Mouse (Mus musculus) ES-E14 (cell line): ENCODE results near the gene Plgrkt. TPM values are rescaled to one million over a fixed set of nuclear protein-coding genes. Genes with fewer than 3 reads are reported as not detected.

Source experiments
- DNase-seq: peaks from one replicate; pipeline ENCODE4 v3.0.0-alpha.2; 2013; ENCODE audit warnings: low read depth, low spot score
- H3K27ac ChIP-seq: 2 replicates; pipeline ENCODE4 v1.5.1; 2012; ENCODE audit warnings: low read depth, mild to moderate bottlenecking, low read length, moderate library complexity, mixed read lengths; ENCODE audit not compliant: poor library complexity, insufficient read depth, severe bottlenecking
- H3K36me3 ChIP-seq: 2 replicates; pipeline ENCODE4 v1.6.1; 2012; ENCODE audit warnings: mild to moderate bottlenecking, low read length, moderate library complexity, mixed read lengths; ENCODE audit not compliant: control insufficient read depth, poor library complexity, insufficient read depth, severe bottlenecking
- H3K4me1 ChIP-seq, 2 experiments: fragments of 150-350 bp in 1 of 2; sonication (generic) in 1 of 2; 2 replicates each; pipeline ENCODE4 v1.6.1; 2012; ENCODE audit warnings: low read length in 2 of 2, mild to moderate bottlenecking in 1 of 2, mixed read lengths in 1 of 2; ENCODE audit not compliant: control insufficient read depth in 2 of 2, insufficient read depth in 2 of 2, poor library complexity in 1 of 2
- H3K4me3 ChIP-seq, 2 experiments: fragments of 150-350 bp in 1 of 2; sonication (generic) in 1 of 2; 2 replicates each; pipeline ENCODE4 v1.5.1; 2012; ENCODE audit warnings: low read length in 2 of 2, low read depth in 1 of 2, mild to moderate bottlenecking in 1 of 2, mixed read lengths in 1 of 2; ENCODE audit not compliant: insufficient read depth in 1 of 2, poor library complexity in 1 of 2, severe bottlenecking in 1 of 2
- H3K9ac ChIP-seq: 2 replicates; pipeline ENCODE4 v1.6.1; 2012; ENCODE audit warnings: low read depth, mild to moderate bottlenecking, low read length, mixed read lengths; ENCODE audit not compliant: poor library complexity, insufficient read depth, severe bottlenecking
- H3K9me3 ChIP-seq: fragments of 150-350 bp; sonication (generic); 2 replicates; pipeline ENCODE4 v1.6.1; 2012; ENCODE audit warnings: low read depth, mild to moderate bottlenecking, low read length; ENCODE audit not compliant: control insufficient read depth, insufficient read depth
- CHD2 ChIP-seq: IDR thresholded peaks from 2 replicates; pipeline ENCODE4 v1.6.1; 2014; ENCODE audit warnings: mild to moderate bottlenecking, low read depth, low read length, inconsistent platforms
- HCFC1 ChIP-seq: IDR thresholded peaks from 2 replicates; pipeline ENCODE4 v1.6.1; 2012; ENCODE audit warnings: low read length, inconsistent platforms, borderline replicate concordance; ENCODE audit not compliant: insufficient read depth
- MAFK ChIP-seq: IDR thresholded peaks from 2 replicates; pipeline ENCODE4 v1.6.1; 2014; ENCODE audit warnings: mild to moderate bottlenecking, low read depth, low read length, inconsistent platforms; ENCODE audit not compliant: insufficient read depth
- ZC3H11A ChIP-seq: IDR thresholded peaks from 2 replicates; pipeline ENCODE4 v1.6.1; 2012; ENCODE audit warnings: low read depth, mild to moderate bottlenecking, inconsistent platforms, low read length, borderline replicate concordance
- ZNF384 ChIP-seq: IDR thresholded peaks from 2 replicates; pipeline ENCODE4 v1.6.1; 2012; ENCODE audit warnings: low read depth, low read length, inconsistent platforms
- in situ Hi-C, 2 experiments: fragments of 600-800 bp; cut with MboI; formaldehyde crosslinking; loops; one replicate each; pipeline ENCODE4 v1.15.1; 2025; ENCODE audit warnings: low sequenced_read_pairs in 2 of 2, inconsistent platforms in 1 of 2; ENCODE audit not compliant: unreplicated experiment in 2 of 2
- total RNA-seq: library from RNA; depleted of rRNA; stranded (reverse); fragments of 300-350 nt; gene quantifications from 2 replicates; pipeline ENCODE4 v1.2.3, GENCODE M21; 2012

Gene Plgrkt
- total RNA-seq, 1 experiment = 15.7 TPM

DNA sequence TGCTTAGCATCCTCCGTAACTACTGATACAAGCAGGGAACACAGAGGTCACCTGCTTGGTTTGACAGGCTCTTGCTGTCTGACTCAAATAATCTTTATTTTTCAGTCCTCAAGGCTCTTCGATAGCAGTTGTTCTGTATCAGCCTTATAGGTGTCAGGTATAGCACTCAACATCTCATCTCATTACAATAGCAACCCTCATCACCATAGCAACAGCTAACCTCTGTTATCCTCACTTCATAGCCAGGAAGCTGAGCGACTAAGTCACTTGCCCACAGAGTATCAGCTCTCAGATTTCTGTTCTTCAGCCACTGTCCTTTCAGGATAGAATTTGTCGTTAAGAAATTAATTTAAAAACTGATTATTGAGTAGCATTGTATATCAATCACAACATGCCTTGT is 18.6 kb upstream of the Plgrkt start:
- TF ChIP-seq ZNF384 = no peak
- no peak for TF ChIP-seq ZC3H11A
- no peak for TF ChIP-seq MAFK
- no peak for TF ChIP-seq HCFC1
- no peak for TF ChIP-seq CHD2
- Histone ChIP-seq H3K36me3 (no peaks in the 10 kb centered on the region), H3K9ac (no peak overlapping the region), H3K9me3 (no peaks in the 10 kb centered on the region), H3K27ac (no peak overlapping the region), H3K4me1 (no peaks in the 10 kb centered on the region; a peak in 1 of 4 replicates), H3K4me3 (no peak overlapping the region)
- in situ Hi-C loops = no loop called here
- DNase-seq = no peak

DNA sequence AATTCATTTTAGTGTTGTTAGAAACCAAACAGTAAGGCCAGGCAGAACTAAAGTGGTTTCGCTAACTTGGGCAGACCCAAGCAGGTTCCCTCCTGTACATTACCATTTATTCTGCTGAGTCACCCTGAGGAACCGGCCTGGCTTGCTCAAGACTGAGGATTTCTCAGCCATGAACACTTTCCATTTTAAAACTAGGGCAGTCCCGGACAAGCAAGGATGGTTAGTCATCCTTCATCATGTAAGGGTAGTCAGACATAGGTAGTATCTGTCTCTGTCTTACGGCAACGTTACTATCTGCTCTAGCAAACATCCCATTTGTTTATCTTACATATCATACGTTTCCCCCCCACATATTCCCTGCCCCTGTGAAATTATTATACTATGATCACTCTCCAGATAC is 17.8 kb upstream of the Plgrkt start:
- no peak overlapping the region for H3K9ac ChIP-seq
- in situ Hi-C loops = no loop called here
- TF ChIP-seq ZNF384 (no peak), MAFK (peak; percentile 77), ZC3H11A (no peak), CHD2 (no peak), HCFC1 (no peak)
- no peaks in the 10 kb centered on the region; a peak in 1 of 4 replicates for H3K4me1 ChIP-seq
- H3K9me3 ChIP-seq = no peaks in the 10 kb centered on the region
- no peak for DNase-seq
- no peak overlapping the region for H3K27ac ChIP-seq
- H3K4me3 ChIP-seq = no peak overlapping the region
- H3K36me3 ChIP-seq = no peaks in the 10 kb centered on the region

DNA sequence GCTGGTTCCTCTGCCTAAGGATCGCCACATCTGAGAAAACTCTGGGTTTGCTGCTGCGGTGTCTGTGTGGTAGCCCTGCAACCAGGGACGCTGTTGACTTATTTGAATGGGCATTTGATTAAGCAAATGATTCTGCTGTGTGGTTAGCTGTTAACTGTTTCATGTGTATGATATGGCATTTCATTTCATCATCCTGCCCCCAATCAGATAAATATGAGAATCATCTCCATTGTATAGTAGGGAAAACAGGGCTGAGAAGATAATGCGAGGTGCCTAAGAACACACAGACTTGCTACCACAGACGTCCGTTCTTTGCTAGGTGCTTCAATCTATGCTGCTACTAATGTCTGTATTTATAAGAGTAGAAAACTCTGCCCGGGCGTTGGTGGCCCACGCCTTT is 17.2 kb upstream of the Plgrkt start:
- in situ Hi-C loops = no loop called here
- no peaks in the 10 kb centered on the region; a peak in 1 of 4 replicates for H3K4me1 ChIP-seq
- no peak for DNase-seq
- no peak overlapping the region for H3K27ac ChIP-seq
- H3K9ac ChIP-seq = no peak overlapping the region
- H3K9me3 ChIP-seq = no peaks in the 10 kb centered on the region
- H3K4me3 ChIP-seq = no peak overlapping the region
- TF ChIP-seq HCFC1 (no peak), CHD2 (no peak), ZC3H11A (no peak), ZNF384 (no peak), MAFK (no peak)
- H3K36me3 ChIP-seq = no peaks in the 10 kb centered on the region

DNA sequence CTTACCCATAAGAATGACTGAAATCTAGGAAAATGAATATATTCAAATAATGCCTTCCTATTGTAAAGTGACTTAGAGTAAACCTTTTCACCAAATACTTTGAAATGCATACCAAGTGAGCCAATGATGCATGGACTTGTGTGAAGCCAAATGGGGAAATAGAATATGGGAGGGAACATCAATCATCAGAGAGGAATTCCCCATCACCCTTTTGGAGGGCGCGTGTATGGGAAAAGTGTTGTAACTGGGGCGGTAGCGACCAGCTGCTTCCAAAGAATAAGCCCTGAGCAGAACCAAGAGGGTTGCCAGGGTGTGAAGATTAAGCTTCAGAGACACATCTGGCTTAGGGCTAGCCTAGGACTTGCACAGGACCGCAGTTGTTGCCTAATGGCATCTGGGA is 16.2 kb upstream of the Plgrkt start:
- H3K4me1 ChIP-seq = no peaks in the 10 kb centered on the region; a peak in 1 of 4 replicates
- in situ Hi-C loops = no loop called here
- no peak overlapping the region for H3K27ac ChIP-seq
- TF ChIP-seq HCFC1 (no peak), ZC3H11A (no peak), ZNF384 (no peak), MAFK (no peak), CHD2 (no peak)
- no peaks in the 10 kb centered on the region for H3K36me3 ChIP-seq
- DNase-seq = no peak
- H3K4me3 ChIP-seq = no peak overlapping the region
- H3K9ac ChIP-seq = no peak overlapping the region
- H3K9me3 ChIP-seq = no peaks in the 10 kb centered on the region

DNA sequence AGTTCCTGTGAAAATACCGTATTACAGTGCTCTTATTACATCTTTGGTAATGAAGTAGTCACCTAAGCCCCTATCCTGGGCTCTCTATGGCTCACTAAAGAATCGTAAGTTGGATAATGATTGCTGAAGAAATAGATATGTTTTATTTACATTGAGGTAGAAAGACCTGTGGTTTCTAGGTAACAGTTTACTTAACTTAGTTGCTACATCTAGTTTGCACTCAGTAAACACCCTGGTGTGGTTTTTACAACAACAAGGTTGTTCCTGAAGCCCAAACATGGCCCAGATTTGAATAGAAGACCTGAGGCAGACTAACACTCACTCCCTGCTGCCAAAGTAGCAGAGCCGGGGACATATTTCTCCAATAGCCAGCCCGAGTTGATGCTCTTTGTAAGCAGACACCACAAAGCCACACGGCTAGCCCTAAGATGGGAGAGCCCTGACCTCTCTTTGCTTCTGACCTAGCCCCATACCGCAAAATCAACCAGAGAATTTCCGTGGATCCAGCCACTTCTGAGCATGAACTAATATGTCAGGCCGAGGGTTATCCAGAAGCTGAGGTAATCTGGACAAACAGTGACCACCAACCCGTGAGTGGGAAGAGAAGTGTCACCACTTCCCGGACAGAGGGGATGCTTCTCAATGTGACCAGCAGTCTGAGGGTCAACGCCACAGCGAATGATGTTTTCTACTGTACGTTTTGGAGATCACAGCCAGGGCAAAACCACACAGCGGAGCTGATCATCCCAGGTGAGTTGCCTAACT is 12.8 kb upstream of the Plgrkt start:
- no peaks in the 10 kb centered on the region; a peak in 1 of 4 replicates for H3K4me1 ChIP-seq
- H3K4me3 ChIP-seq = no peak overlapping the region
- no peaks in the 10 kb centered on the region for H3K36me3 ChIP-seq
- no peak overlapping the region for H3K27ac ChIP-seq
- no peak for DNase-seq
- TF ChIP-seq CHD2 (no peak), MAFK (no peak), ZNF384 (no peak)
- in situ Hi-C loops = no loop called here
- no peaks in the 10 kb centered on the region for H3K9me3 ChIP-seq
- H3K9ac ChIP-seq = no peak overlapping the region
